Mouse (Mus musculus) spleen, postnatal 4 days (tissue): ENCODE data around the gene C2cd2l.
"Not testable (repeated sequence)": the region's sequence is repeated elsewhere in the genome, so short reads cannot be mapped to it uniquely, and the experiment has no call there.

Source experiments
- DNase-seq, 2 experiments: peaks; one replicate each; pipeline ENCODE4 v3.0.0; 2022; ENCODE audit warnings: low spot score in 2 of 2

The C2cd2l gene

DNA sequence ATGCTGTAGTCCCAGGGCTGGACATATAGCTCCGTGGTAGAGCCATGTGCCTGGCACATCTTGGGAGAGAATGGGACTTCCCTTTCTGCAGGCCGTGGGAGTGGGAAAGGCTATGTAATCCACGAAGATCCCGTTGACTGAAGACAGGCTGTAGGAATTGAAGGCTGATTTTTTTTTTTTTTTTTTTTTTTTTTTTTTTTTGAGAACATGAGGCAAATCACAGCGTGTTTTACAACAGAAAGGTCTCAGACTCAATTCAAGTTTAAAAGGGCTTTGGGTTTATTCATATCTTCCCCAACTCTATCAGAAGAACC, 16.0 kb upstream of the C2cd2l start:
- DNase-seq = no peak

DNA sequence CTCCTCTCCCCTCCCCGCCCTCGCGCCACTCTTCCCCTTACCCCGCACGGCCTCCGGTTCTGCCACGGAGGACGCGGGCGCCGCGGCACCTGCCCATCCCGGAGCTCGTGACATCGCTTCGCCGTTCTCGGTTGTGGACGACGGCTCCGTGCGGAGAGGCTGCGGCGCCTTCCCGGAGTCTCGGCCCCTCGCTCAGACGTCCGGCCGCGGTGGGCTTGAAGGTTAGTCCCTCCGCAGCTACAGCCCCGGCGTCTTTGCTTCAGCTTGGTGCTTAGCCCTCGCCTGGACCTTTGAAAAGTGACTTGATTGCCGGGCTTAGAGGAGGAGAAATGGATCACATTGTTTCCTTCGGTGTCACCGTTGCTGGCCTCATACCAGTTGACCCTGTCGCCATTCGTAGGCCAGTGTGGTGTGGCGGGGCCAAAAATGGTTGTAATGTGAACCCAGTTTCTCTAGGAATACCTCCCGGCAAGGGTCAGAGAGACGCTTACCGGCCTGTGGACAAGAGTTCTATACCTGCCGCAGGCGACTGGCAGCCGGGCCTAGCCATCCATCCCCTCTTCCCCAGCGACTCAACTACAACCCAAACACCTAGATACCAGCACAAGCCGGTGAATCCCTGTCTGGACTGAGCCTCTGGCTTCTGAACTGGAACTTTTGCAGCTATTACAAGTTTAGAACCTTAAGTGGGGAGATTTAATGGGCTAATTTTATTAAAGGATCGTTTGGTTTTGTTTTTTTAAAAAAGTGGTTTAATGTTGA, 15.4 kb upstream of the C2cd2l start:
- DNase-seq = peak; percentile 66 to 89

DNA sequence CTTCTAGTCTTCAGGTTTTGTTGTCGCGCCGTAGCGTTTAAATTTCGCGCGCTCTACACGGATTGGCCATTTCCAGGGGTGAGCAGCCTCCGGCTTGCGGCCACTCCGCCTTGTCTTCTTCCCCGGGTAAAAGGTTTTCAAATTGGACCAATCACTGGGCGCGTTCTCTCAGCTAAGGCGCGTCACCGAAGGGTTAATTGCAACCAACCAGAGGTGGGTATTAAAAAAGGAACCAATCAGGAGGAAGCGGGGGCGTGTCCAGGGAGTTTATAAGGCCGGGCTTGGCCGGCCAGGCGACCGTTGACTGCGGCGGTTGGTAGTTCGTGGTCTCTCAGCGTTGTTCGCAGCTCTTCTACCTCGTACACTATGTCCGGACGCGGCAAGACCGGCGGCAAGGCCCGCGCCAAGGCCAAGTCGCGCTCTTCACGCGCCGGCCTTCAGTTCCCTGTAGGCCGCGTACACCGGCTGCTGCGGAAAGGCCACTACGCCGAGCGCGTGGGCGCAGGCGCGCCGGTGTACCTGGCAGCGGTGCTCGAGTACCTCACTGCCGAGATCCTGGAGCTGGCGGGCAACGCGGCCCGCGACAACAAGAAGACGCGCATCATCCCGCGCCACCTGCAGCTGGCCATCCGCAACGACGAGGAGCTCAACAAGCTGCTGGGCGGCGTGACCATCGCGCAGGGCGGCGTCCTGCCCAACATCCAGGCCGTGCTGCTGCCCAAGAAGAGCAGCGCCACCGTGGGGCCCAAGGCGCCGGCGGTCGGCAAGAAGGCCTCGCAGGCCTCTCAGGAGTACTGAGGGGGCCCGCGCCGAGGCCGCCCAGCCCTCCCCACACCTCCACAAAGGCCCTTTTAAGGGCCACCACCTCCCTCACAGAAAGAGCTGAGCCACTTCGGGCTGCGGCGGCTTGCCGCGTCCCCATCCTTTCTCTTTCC, 14.6 kb upstream of the C2cd2l start, which contains the start of gene H2afx:
Gene H2afx (plus strand): TSS at position 299 of the 935 bp plus-strand sequence.
- peak; percentile 99 for DNase-seq

DNA sequence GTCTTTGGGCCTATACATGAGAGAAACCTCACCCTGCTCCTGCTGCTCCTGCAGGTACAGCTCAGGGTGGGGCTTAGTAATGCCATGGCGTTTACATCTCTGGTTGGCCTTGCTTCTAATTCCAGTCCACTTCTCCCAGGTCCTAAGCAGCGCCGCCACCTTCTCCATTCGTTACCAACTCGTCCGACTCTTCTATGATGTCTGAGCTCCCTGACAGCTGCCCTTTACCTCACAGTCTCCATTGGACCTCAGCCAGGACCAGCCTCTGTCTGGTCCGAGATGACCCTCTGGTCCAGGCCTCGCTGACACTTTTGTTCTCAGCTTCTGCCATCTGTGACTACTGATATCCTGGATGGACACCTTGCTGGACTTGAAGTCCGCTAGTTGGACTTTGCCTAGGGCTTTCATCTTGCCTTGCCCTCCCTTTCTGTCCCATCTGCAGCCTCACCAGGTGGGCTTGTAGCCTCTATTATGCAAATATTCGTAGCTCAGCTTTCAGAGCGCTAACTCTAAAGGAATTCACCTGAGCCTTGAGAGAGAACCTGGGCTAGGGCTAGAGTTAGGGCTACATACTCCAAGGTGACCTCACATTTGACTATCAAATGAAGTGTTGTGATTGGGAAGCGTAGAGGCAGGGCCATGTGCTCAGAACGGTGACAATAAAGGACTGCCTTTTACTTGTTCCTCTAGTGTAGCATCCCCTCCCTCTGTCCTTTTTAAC, 13.0 kb upstream of the C2cd2l start:
- DNase-seq = no peak

DNA sequence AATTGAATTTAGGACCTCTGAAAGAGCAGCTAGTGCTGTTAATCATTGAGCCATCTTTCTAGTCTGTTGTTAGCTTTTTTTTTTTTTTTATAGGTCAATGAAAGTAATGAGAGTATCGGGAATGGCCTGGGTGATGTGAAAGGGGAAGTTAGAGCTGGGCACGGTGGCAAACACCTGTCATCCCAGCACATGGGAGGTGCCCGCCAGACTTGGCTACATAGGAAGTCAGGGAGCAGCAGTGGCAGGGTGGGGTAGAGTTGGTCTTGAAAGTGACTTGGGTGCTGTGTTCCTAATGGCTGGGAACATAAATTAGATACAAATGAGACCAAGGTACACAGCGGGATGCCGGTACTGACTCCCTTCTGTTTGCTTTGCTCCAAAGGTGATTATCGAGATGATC, 10.7 kb upstream of the C2cd2l start:
- DNase-seq = no peak

DNA sequence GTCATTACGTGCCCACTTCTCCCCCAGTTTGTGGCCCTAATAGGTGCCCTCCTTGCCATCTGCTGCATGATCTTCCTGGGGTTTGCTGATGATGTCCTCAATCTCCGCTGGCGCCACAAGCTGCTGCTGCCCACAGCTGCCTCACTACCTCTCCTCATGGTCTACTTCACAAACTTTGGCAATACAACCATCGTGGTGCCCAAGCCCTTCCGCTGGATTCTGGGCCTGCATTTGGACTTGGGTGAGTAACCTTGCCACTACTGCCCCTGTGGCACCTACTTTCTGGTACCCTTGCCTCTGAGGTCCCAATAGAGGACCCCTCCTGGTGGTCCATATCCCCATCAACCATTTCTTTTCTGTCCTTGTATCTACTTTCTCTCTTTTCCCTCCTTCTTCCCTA, 7.8 kb upstream of the C2cd2l start:
- no peak for DNase-seq

DNA sequence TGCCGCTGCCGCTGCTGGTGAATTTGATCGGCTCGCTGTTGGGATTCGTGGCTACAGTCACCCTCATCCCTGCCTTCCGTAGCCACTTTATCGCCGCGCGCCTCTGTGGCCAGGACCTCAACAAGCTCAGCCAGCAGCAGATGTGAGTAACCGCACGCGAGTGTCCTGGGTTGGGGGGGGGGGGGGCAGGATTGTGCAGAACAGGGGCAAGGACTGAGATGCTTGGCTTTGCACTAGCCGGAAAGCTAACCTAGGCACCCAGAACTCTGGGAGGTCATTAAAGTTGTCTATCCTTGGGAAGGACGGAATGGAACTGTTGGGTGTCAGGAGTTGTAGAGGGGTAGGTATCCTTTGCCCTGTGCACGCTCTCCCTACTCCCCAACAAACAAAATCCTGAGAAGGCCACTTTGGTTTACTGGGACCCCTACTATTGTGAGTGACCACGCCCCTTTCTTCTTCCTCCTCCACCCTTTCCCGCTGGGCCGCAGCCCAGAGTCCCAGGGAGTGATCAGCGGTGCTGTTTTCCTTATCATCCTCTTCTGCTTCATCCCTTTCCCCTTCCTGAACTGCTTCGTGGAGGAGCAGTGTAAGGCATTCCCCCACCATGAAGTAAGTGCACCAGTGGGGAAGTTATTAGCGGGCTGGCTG, 7.1 kb upstream of the C2cd2l start:
- peak in 1 of 2 experiments; percentile 44 for DNase-seq

DNA sequence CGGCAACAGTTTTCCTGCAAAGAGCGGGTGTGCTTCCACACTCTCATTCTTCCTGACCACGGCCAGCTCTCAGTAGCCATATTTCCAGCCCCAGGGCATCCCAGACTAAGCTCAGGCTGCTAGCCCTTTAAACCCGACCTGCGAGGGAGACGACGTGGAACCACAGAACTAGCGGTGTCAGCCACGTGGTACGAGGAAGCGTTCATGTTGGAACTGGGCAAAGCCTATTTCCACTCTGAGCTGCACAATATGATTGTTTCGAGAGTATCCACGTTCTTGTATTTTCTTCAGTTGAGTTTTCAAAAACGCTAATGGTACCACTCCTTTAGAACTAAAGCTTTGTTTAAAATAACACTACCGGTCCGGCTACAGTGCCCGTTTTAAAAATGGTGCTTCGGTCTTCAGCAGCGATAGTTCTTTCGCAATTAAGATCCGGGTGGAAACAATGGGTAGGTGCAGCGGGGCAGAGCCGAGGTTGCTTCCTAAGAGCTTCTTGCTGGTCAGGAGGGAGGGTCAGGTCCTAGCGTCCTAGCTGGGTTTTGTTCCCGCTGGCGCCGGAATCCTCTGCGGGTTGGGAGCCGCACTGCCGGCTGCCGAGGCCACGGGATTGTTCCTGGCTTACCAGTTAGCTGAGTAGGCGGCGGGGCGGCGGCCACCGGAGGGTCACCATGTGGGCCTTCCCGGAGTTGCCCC, 6.4 kb upstream of the C2cd2l start:
- DNase-seq = peak; percentile 73 to 85

DNA sequence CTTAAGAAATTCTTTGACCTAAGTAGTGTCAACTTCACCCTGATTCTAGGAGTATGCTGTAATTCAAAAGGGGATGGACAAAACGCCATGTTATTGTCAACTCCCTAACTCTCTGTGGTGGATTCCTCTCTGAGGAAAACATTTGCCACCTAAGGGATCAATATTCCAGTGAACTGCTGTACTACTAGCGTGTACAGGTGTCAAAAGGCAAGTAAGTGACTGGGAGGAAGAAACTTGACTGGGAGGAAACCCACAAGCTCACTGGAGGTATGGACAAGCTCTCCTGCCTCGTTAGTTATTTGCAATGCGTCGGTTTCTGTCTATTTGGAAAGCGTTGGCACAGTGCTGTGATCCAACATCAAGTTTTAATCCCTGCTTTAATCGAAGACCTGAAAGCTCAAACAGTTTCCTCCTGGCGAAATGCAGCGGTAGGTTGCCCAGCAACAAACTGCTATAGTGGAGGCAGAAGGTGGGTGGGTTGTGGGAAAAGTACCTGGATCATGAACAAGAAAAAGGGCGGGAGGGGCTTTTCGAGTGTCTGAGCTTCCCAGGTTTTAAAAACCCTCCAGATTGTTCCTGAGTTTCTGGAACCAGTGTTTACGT, 5.8 kb upstream of the C2cd2l start, which contains the start of gene Dpagt1:
Gene Dpagt1 (plus strand): TSS at position 252 of the 603 bp plus-strand sequence.
- no peak for DNase-seq

DNA sequence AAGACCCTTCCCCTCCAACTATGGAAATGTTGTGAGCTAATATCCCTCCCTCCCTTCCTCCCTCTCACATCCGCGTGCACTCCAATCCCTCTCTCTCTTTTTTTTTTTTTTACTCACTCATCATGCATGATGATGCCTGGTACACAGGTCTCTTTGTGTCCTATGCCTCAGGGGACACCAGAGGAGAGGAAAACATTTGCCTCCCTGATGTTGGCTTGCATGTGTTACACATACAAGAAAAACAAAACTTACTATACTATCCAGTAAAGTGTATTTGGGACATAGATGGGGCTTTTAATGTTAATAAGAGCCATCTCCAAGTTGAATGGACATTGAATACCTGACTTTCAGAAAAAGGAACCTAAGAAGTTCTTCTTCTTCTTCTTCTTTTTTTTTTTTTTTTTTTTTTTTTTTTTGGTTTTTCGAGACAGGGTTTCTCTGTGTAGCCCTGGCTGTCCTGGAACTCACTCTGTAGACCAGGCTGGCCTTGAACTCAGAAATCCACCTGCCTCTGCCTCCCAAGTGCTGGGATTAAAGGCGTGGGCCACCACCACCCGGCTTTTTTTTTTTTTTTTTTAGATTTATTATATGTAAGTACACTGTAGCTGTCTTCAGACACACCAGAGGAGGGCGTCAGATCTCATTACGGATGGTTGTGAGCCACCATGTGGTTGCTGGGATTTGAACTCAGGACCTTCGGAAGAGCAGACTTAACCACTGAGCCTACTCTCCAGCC, 5.1 kb upstream of the C2cd2l start:
- DNase-seq = not testable (repeated sequence)

DNA sequence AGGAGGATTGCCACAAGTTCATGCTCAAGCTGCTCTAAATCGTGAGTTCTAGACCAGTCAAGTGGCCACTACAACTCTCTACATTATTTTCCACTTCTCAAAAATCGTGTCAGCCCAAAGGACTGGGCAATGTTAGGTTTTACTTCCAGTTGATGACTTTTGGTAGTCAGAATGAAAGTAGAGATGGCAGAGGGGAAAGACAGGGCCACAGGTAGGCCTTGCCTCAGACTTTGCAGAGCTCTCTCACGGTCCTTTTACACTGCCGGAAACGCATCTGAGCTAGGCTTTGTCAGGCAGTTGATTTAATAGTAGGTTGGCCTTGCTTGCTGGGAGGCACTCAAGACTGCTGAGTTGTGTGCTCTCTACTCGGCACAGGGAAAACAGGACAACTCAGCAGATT, 4.1 kb upstream of the C2cd2l start:
- no peak for DNase-seq

DNA sequence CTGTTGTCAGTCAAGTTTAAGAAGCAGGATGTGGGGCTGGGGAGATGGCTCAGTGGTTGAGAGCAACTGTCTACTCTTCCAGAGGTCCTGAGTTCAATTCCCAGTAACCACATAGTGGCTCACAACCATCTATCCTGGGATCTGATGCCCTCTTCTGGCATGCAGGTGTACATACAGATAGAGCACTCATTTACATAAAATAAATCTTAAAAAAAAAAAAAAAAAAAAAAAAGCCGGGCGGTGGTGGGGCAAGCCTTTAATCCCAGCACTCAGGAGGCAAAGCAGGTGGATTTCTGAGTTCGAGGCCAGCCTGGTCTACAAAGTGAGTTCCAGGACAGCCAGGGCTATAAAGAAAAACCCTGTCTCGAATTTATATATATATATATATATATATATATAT, 3.6 kb upstream of the C2cd2l start:
- not testable (repeated sequence) for DNase-seq

DNA sequence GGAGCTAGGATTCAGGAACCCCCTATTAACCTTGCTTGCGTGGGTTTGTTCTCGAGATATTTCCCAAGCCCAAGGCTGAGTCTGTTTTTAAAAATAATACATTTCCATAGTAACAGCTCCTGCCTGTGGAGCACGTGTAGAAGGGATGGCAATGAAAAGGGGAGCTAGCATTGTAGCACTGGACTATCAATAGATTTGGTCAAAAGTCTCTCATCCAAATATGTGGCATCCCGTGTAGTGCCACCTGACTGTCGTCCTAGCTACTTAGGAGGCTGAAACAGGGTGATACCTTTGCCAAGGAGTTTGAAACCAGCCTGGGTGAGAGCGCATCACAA, 681 bp upstream of the C2cd2l start:
- DNase-seq = no peak

DNA sequence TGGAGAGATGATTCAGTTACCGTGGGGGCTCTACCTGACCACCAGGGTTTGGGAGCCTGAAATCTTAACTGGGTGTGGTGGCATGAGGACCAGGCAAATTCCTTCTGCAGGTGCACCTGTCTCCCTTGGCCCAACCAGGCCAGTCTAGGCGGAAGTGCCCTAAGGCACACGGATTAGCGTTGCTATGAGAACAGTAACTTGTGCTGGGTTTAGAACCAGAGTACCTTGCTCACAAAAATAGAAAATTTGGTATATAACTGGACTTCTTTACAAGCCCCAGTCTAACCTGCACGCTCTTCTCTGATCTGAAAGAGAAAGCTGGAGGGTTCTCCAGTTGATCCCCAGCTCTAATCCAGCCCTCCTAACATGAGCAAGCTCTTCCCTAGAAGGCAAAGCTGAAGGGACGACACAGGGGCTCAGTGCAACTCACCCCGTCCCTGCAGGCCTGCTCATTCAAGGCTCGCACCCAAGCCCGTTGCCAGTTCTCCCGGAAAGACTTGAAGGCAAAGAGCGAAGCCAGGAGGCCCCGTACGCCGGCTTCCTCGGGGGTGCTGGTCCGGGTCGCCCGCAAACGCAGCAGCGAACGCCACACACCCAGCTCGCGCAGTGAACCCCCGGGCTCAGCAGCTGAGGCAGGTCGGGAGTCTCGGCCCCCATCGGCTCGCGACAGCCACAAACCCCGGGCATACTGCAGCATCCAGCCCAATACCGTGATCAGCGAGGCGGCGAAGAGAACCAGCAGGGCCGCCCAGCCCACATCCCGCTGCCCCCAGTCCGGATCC, 789 bp downstream of the C2cd2l start:
- peak; percentile 48 to 83 for DNase-seq

DNA sequence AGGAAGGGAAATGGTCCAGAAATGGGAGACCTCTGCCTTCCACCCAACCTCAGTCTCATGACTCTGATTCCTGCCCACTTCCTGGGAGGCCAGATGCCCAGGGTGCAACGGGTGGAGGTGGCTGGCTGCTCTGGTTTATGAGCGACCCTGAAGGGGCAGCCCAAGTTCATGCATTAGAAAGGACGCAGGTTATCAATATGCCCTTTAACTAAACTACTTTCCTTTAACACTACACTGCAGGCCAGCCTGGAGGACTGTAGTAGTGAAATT, 1.3 kb downstream of the C2cd2l start:
- no peak for DNase-seq

DNA sequence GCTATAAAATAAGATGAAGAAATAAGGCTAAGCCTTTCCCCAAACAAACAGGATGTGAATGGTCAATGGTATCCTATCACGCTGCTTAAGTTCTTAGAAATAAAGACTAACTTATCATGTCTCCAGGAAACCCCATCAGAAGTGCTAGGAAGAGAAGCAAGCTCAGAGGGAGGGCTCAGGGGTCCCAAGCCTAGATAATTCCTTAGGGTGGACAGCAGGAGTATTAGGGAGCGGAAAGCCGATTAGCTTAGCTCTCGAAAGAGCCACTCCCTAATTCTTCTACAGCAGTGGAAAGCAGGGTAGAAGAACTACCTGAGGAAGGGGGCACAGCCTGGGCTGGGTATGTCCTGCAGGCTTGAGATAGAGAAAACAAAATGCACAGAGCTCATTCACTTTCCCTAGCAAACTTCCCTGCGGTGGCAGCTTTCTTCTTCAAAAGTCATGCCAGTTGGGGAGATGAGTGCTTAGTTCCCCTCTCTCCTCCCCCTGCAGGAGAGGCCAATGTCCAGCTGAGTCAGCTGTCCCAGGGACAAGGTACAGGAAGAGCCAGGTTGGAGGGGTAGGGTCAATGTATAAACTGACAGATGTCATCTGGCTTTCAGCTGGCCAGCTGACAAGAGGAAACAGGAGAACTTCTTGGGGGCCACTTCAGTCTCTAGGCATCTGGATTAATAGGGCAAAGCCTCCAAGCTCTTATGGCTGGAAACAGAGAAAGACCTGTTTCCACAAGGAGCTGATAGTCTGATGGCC, 1.8 kb downstream of the C2cd2l start:
- DNase-seq = no peak

DNA sequence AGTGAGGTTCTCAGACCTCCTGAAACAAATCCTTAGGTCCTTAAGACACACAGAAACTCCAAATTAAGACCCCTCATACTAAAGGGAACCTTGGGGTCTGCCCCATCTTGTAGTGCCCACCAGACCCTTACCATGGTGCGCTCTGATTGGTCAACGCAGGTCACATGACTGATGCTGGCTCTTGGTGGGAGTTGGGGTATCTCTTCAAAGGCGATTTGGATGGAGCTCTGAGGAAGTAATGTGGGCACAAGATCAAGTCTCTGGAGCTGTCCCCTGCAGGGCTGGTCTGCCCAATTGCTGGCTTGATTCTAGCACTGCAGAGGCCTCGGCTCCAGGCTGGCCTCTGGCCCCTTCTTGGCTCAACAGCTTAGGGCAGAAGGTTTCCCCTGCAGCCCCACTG, 2.6 kb downstream of the C2cd2l start:
- no peak for DNase-seq

DNA sequence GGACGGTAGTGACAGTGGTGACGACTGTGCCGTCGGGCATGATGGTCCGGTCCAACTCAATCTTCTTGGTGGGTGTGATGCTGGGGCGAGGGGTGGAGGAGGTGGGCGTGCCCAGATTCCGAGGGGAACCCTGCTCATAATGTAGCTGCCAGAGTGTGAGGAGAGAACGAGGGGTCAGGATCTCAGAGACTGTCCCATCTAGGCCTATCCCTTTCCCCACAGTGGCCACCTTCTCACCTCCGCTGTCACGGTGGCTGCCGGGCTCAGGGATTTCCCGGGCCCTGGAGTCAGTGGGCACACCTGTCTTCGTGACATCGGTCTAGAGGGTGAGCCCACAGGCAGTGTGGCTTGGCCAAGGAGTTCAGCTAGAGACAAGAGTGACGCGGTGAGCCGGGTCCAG, 5.2 kb downstream of the C2cd2l start:
- no peak for DNase-seq

DNA sequence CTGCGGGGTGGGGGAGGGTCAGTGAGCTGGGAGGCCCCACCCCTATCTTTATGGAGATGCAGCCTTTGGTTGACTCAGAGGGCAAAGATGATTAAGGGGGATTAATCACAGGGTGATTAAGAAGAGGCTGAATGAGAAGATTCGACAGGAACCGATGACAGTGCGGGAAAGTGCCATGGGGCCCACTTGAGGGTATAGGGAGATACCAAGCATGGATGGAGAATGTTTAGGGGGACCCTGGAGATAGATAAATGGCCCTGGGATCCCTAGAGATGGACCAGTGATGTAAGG, 5.9 kb downstream of the C2cd2l start:
- DNase-seq = no peak
